Mouse (Mus musculus) forebrain, embryonic 16.5 days (tissue): ENCODE measurements around the gene Spr. TPM values are rescaled to one million over a fixed set of nuclear protein-coding genes. Genes with fewer than 3 reads are reported as not detected.
"Not testable (repeated sequence)": the region's sequence is repeated elsewhere in the genome, so short reads cannot be mapped to it uniquely, and the experiment has no call there.

ENCODE experiments used
- ATAC-seq: fragments of 200-750 bp; cut with Nextera tagmentation; 2 replicates; pipeline ENCODE4 v1.8.0; 2017; ENCODE audit warnings: mild to moderate bottlenecking, moderate library complexity
- H3K27ac ChIP-seq: fragments of 300-500 bp; sonication (generic); 2 replicates; pipeline ENCODE4 v1.5.1; 2014; ENCODE audit warnings: low read length, control low read depth
- H3K27me3 ChIP-seq: fragments of 300-500 bp; sonication (generic); replicated peaks from 2 replicates; pipeline ENCODE4 v1.6.1; 2014; ENCODE audit warnings: low read length; ENCODE audit not compliant: control insufficient read depth, insufficient read depth
- H3K36me3 ChIP-seq: fragments of 300-500 bp; sonication (generic); 2 replicates; pipeline ENCODE4 v1.6.1; 2014; ENCODE audit not compliant: control insufficient read depth, insufficient read depth
- H3K4me1 ChIP-seq: fragments of 300-500 bp; sonication (generic); replicated peaks from 2 replicates; pipeline ENCODE4 v1.6.1; 2014; ENCODE audit warnings: low read length; ENCODE audit not compliant: control insufficient read depth, insufficient read depth
- H3K4me2 ChIP-seq: fragments of 300-500 bp; sonication (generic); 2 replicates; pipeline ENCODE4 v1.6.1; 2014; ENCODE audit warnings: mild to moderate bottlenecking, low read length, control low read depth
- H3K4me3 ChIP-seq: fragments of 300-500 bp; sonication (generic); replicated peaks from 2 replicates; pipeline ENCODE4 v1.5.1; 2014; ENCODE audit warnings: mild to moderate bottlenecking, low read length, control low read depth
- H3K9ac ChIP-seq: fragments of 300-500 bp; sonication (generic); replicated peaks from 2 replicates; pipeline ENCODE4 v1.6.1; 2014; ENCODE audit warnings: low read depth, low read length, control low read depth
- H3K9me3 ChIP-seq: fragments of 300-500 bp; sonication (generic); 2 replicates; pipeline ENCODE4 v1.6.1; 2016; ENCODE audit warnings: low read length; ENCODE audit not compliant: control insufficient read depth
- WGBS: fragments of 180-500 bp; shearing (Covaris S2); extraction: QIAGEN DNeasy Blood & Tissue Kit; methylation state at CpG from one replicate; pipeline ENCODE4 v1.1.7; 2014; 5-methylcytosine and 5-hydroxymethylcytosine counted together
- polyA plus RNA-seq: library from polyadenylated mRNA; unstranded; fragments of >200 nt; fragmentation: Nextera tagmentation; extraction: Ambion mirVana; gene quantifications from 2 replicates; pipeline ENCODE4 v1.2.1, GENCODE M21; 2015

Gene Spr
- polyA plus RNA-seq, 1 experiment from 2014 or later, result 31.9 TPM

DNA sequence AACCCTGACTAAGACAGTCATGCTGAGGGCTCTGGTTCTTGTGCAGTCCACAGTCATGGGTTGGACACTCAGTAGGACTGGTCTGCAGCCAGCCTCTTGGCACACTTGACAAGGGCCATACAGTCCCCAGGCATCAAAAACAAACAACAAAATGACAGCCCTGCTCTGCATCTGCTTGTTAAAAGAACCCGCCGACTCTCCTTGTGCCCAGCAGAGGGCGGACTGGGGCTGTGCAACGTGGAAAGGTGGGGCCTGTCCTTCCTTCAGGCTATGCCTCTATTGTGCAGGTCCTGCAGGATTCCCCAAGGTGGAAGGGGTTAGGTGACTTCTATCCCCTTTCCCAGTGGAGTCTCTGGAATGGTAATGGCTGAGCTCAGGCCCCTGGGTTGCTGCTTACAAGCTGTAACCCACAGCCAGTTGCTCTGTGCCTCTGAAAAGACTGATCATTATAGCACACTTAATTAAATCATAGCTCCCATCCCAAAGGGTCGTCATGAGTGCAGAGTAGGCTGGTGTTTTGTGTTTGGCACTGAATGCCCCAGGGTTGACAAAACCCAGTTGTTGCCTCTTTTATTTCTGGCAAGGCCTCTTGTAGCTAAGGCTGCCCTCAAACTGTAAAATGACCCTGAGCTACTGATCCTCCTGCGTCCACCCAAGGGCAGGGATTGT, 21.7 kb upstream of the Spr start:
- not testable (repeated sequence) for H3K9me3 ChIP-seq, H3K36me3 ChIP-seq, H3K27ac ChIP-seq, H3K9ac ChIP-seq, H3K4me3 ChIP-seq, H3K4me2 ChIP-seq, H3K27me3 ChIP-seq
- ATAC-seq, result peak; percentile 62
- peaks cover 11% of the 10 kb centered on the region for H3K4me1 ChIP-seq
- 10% methylated on average over 6 of the region's 6 CpGs for WGBS

DNA sequence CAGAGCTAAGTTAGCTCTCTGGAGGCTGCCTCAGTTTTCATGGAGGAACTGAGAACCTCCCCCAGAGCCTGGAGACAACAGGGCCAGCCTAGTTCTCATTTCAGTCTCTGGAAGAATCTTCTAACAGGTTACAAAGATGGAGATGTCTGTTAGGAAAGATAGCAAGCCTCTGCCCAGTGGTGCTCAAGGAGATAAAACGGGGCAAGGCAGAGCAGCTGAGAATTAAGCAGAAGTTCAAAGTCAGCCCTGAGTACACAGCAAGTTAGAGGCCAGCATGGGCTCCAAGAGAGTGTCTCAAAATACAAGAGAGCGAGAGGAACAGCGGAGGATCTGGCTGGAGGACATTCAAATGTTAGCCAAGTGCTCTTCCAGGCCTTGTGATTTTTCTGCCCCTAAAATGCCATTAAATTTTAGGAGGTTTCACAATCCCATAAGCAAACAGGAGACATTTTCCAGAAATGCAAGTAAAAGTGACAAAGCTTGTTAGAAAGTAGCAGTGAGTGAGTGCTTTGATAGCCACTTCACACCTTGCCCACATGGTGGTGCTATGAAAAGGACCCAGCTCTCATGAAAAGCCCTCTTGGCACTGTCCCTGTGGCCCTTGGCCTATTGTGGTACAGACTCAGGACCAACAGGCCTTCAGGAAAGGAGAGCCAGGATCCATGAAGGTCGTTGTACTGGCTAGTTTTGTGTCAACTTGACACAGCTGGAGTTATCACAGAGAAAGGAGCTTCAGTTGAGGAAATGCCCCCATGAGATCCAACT, 20.7 kb upstream of the Spr start:
- peaks cover 11% of the 10 kb centered on the region for H3K4me1 ChIP-seq
- not testable (repeated sequence) for H3K9me3 ChIP-seq, H3K9ac ChIP-seq, ATAC-seq, H3K4me3 ChIP-seq, H3K27me3 ChIP-seq, H3K36me3 ChIP-seq, H3K27ac ChIP-seq, H3K4me2 ChIP-seq
- WGBS, result 71% methylated on average over 4 of the region's 4 CpGs

DNA sequence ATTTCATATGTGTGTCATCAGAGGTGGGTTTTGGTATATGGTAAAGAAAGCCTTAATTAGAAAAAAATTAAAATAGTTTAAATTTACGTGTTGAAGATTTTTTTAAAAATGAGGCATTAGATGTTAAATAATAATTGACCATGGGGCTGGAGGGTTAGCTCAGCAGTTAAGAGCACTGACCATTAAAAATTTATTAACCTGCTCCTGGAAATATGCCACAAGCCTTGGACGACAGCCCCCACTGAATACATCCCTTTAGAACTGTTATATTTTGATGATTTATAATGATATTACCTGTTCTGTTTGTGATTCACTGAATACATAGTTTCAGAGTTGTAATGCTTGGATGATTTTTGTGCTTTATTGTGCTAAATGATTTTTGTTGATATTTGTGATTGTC, 19.0 kb upstream of the Spr start:
- not testable (repeated sequence) for H3K4me2 ChIP-seq, H3K4me1 ChIP-seq, H3K4me3 ChIP-seq, H3K9ac ChIP-seq, ATAC-seq, H3K9me3 ChIP-seq, H3K27me3 ChIP-seq, H3K36me3 ChIP-seq, H3K27ac ChIP-seq
- WGBS, result 75% methylated on average over 2 of the region's 2 CpGs

DNA sequence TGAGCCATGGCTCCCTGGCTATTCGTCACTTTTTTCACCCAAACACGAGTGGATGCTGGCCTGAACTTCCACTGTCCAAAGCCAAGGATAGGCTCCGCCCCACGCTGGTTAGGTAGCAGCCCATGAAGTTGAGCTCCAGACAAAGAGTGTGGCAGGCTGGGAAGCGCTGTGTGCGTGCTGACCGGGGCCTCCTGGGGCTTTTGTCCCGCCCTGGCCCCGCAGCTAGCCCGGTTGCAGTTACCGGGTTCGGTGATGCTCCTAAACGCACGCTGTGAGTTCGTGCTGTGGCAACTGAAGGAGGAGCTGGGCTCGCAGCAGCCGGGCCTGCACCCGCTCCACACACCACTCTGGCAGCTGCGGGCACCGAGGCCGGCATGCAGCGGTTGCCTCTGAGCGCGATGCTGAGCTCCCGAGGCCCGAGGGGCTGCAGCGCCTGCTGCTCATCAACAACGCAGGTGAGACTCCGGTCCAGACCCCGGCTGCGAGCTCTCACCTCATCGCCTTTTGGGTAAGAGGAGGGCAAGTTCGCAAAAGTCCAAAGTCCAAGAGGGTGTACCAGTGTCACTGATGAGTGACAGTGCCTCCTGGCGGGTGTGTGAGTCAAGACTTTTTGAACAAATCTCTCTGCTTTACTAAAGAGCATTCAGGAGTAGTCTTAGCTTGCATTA, 17.4 kb upstream of the Spr start:
- no peaks in the 10 kb centered on the region for H3K27me3 ChIP-seq
- peak overlapping the region; percentile 71 for H3K4me2 ChIP-seq
- peak overlapping the region; percentile 64 for H3K9ac ChIP-seq
- H3K4me1 ChIP-seq, result peaks cover 9% of the 10 kb centered on the region
- WGBS, result 2% methylated on average over 34 of the region's 34 CpGs
- H3K4me3 ChIP-seq, result peak overlapping the region; percentile 46
- peak; percentile 54 for ATAC-seq
- H3K27ac ChIP-seq, result no peak overlapping the region
- no peaks in the 10 kb centered on the region for H3K36me3 ChIP-seq
- H3K9me3 ChIP-seq, result no peaks in the 10 kb centered on the region

- no peak overlapping the region for H3K9ac ChIP-seq
- no peaks in the 10 kb centered on the region for H3K9me3 ChIP-seq
- no peak overlapping the region for H3K4me2 ChIP-seq
- H3K36me3 ChIP-seq, result no peaks in the 10 kb centered on the region
- no peaks in the 10 kb centered on the region for H3K27me3 ChIP-seq
- no peak overlapping the region for H3K27ac ChIP-seq
- ATAC-seq, result peak; percentile 67
- H3K4me1 ChIP-seq, result peaks cover 6% of the 10 kb centered on the region
- WGBS, result 7% methylated on average over 9 of the region's 9 CpGs
- no peak overlapping the region for H3K4me3 ChIP-seq
These were observed 16.5 kb upstream of the Spr start for GRCm38 (mm10) chr6:85153970-85154540.

DNA sequence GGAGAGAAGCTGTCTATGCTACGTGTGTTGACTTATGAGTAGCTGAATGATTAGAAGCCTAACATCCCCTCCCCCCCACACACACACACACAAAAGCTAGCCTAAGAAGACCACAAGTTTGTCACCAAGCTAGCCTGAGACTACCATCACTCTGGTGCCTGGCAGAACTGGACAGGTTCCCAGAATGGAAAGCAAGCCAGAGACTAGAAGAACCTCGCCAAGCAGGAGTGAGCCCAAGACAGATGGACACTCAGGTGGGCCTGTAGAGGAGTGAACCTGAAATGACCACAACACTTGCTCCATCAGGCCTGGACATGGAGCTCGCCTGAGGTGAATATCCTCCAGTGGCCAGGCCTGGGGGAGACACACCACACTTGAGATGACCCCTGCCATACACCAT, 12.8 kb upstream of the Spr start:
- H3K4me1 ChIP-seq, result peaks cover 6% of the 10 kb centered on the region
- no peak overlapping the region for H3K27ac ChIP-seq
- H3K36me3 ChIP-seq, result no peaks in the 10 kb centered on the region
- no peak for ATAC-seq
- no peaks in the 10 kb centered on the region for H3K27me3 ChIP-seq
- 71% methylated on average over 3 of the region's 3 CpGs for WGBS
- no peak overlapping the region for H3K4me3 ChIP-seq
- H3K9me3 ChIP-seq, result no peaks in the 10 kb centered on the region
- H3K9ac ChIP-seq, result no peak overlapping the region
- no peak overlapping the region for H3K4me2 ChIP-seq

- H3K4me2 ChIP-seq, result no peak overlapping the region
- no peaks in the 10 kb centered on the region for H3K9me3 ChIP-seq
- H3K4me1 ChIP-seq, result no peaks in the 10 kb centered on the region
- ATAC-seq, result no peak
- WGBS, result 70% methylated on average over 3 of the region's 3 CpGs
- H3K27me3 ChIP-seq, result no peaks in the 10 kb centered on the region
- no peak overlapping the region for H3K27ac ChIP-seq
- no peak overlapping the region for H3K9ac ChIP-seq
- no peaks in the 10 kb centered on the region for H3K36me3 ChIP-seq
- H3K4me3 ChIP-seq, result no peak overlapping the region
These were observed 10.1 kb upstream of the Spr start for GRCm38 (mm10) chr6:85147636-85148035.

DNA sequence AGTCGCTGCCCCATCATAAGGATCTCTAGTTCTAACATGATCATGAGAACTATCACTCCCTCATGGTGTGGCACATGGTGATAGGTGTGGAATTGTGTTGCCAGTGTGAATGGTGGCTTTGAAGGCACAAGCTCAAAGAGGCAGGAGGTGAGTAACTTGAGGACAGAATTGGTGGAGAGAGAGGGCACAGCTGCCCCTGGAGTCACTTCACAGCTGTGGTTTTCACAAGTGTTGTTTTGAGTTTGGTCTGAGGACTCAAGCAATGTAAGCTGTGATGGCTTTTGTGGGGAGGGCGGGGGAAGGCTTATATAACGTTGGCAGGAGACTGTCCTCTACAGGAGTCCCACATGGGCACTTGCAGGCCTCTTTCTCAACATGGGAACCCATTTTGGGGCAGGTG, 6.9 kb upstream of the Spr start:
- H3K9me3 ChIP-seq, result no peaks in the 10 kb centered on the region
- no peaks in the 10 kb centered on the region for H3K36me3 ChIP-seq
- no peak overlapping the region for H3K4me2 ChIP-seq
- no peak overlapping the region for H3K9ac ChIP-seq
- no peak overlapping the region for H3K27ac ChIP-seq
- ATAC-seq, result no peak
- H3K4me1 ChIP-seq, result no peaks in the 10 kb centered on the region
- H3K4me3 ChIP-seq, result no peak overlapping the region
- WGBS, result 73% methylated on average over 3 of the region's 3 CpGs
- H3K27me3 ChIP-seq, result no peaks in the 10 kb centered on the region

GRCm38 (mm10) chr6:85141013-85141412, 3.4 kb upstream of the Spr start:
- H3K4me2 ChIP-seq, H3K36me3 ChIP-seq, H3K9ac ChIP-seq, H3K27ac ChIP-seq, ATAC-seq, H3K4me1 ChIP-seq, H3K4me3 ChIP-seq, H3K27me3 ChIP-seq, H3K9me3 ChIP-seq: not testable (repeated sequence)
- 5% methylated on average over 6 of the region's 7 CpGs for whole genome bisulfite sequencing
